Mouse (Mus musculus) small intestine, adult 2 months (tissue): Measurements from ENCODE around the gene Eaf1. TPM values are rescaled to one million over a fixed set of nuclear protein-coding genes. Genes with fewer than 3 reads are reported as not detected.

Source experiments
- H3K27ac ChIP-seq: fragments of 200-500 bp; 2 replicates; pipeline ENCODE4 v1.5.1; 2012; ENCODE audit warnings: low read depth, low read length, control low read depth, inconsistent platforms; ENCODE audit not compliant: insufficient read depth
- H3K27me3 ChIP-seq: fragments of 200-500 bp; 2 replicates; pipeline ENCODE4 v1.6.1; 2012; ENCODE audit warnings: mild to moderate bottlenecking, moderate library complexity, low read length, inconsistent platforms; ENCODE audit not compliant: control insufficient read depth, insufficient read depth
- H3K36me3 ChIP-seq: fragments of 200-500 bp; 2 replicates; pipeline ENCODE4 v1.6.1; 2012; ENCODE audit warnings: mild to moderate bottlenecking, low read length, control low read depth, inconsistent platforms; ENCODE audit not compliant: control insufficient read depth, insufficient read depth
- H3K4me1 ChIP-seq: fragments of 200-500 bp; 2 replicates; pipeline ENCODE4 v1.6.1; 2012; ENCODE audit warnings: low read length, inconsistent platforms, mixed read lengths; ENCODE audit not compliant: control insufficient read depth, insufficient read depth, insufficient read length
- H3K4me3 ChIP-seq: fragments of 200-500 bp; 2 replicates; pipeline ENCODE4 v1.5.1; 2012; ENCODE audit warnings: low read depth, mild to moderate bottlenecking, control low read depth, inconsistent platforms, low read length, moderate library complexity
- CTCF ChIP-seq: fragments of 200-500 bp; IDR thresholded peaks from 2 replicates; pipeline ENCODE4 v1.5.1; 2012; ENCODE audit warnings: low read depth, mild to moderate bottlenecking, control low read depth, inconsistent platforms, low read length, moderate library complexity, mixed read lengths; ENCODE audit not compliant: insufficient replicate concordance, insufficient read length; ENCODE audit errors: extremely low read depth
- POLR2A ChIP-seq: fragments of 200-500 bp; IDR thresholded peaks from 2 replicates; pipeline ENCODE4 v1.6.1; 2012; ENCODE audit warnings: low read depth, mild to moderate bottlenecking, control low read depth, inconsistent platforms, low read length, moderate library complexity
- WGBS: fragments of 180-500 bp; shearing (Covaris S2); methylation state at CpG from one replicate; pipeline ENCODE4 v1.1.7; 2018; 5-methylcytosine and 5-hydroxymethylcytosine counted together
- polyA plus RNA-seq: library from polyadenylated mRNA; depleted of rRNA; stranded (reverse); fragments of >200 nt; gene quantifications from 2 replicates; pipeline ENCODE4 v1.2.3, GENCODE M21; 2012

Eaf1 gene
- polyA plus RNA-seq, 1 experiment, result 24.0 TPM

DNA sequence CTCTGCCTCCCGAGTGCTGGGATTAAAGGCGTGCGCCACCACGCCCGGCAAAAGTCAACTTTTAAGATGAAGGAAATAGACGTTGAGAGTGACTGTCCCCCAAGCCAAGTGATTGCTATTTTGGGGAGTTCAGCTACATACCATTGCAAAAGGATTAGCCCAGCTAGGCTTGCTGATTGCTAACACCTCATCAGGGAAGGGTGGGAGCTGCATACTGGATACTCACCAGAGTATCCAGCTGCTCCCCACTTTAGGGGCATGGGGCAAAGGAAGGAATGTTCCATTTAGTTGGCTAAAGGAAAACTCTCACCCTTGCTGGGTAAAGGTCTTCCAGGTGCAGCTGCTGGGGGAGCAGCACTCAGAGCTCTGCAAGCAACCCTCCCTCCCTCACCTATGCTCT lies 6.1 kb upstream of the Eaf1 start:
- 80% methylated on average over 6 of the region's 6 CpGs for WGBS
- TF ChIP-seq POLR2A (no peak), CTCF (no peak)
- no peak overlapping the region for H3K4me3 ChIP-seq
- H3K27ac ChIP-seq, result no peak overlapping the region
- no peaks in the 10 kb centered on the region for H3K4me1 ChIP-seq
- H3K27me3 ChIP-seq, result no peaks in the 10 kb centered on the region
- peaks cover 41% of the 10 kb centered on the region for H3K36me3 ChIP-seq

DNA sequence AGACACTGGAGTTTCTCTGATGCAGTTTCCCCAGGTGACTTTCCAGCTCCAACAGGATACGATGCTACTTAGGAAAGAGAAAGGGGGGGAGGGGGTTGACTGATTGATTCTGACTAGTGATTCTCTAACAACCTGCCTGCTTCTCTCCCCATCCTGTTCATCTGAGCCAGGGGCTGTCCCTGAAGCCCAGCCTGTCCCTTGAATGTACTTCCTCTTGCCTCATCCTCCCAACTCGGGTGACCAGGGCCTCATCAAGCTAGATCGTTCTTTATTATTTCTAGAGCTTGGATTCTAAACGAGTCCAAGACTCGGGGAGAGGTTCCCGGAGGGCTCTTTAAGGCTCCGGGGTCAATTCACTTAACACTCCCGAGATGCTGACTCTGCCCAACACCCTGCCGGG lies 298 bp upstream of the Eaf1 start:
- 7% methylated on average over 9 of the region's 9 CpGs for WGBS
- H3K27ac ChIP-seq, result no peak overlapping the region
- peaks cover 13% of the 10 kb centered on the region for H3K4me1 ChIP-seq
- H3K4me3 ChIP-seq, result peak overlapping the region; percentile 98
- H3K27me3 ChIP-seq, result no peaks in the 10 kb centered on the region
- peaks cover 19% of the 10 kb centered on the region for H3K36me3 ChIP-seq
- no peak for TF ChIP-seq CTCF
- no peak for TF ChIP-seq POLR2A

DNA sequence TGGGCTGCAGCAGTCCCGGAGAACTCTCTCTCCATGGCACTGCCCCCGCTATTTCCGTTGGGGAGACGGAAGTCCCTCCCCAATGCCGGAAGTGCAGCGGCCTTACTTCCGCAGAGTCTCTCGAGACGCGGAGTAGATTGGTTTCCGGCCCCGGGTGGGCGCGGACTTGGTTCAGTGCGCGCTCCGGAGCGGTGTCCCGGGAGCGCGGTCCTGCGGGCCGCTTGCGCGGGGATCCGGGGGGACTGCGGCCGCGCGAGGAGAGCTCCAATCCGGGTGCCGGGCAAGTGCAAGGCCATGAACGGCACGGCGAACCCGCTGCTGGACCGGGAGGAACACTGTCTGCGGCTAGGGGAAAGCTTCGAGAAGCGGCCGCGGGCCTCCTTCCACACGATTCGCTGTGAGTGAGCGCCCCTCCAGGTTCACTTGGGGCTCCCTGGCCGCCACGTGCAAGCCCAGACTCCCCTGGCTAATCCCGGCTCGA lies 816 bp downstream of the Eaf1 start, which contains the start of gene Mettl6:
Gene Mettl6 (minus strand): TSS at position 66 of the 481 bp plus-strand sequence.
- Histone ChIP-seq H3K27me3 (no peaks in the 10 kb centered on the region), H3K4me1 (peaks cover 13% of the 10 kb centered on the region), H3K4me3 (peak within 1 kb of the TSS; percentile 98), H3K27ac (peak within 1 kb of the TSS; percentile 72), H3K36me3 (peaks cover 13% of the 10 kb centered on the region)
- WGBS, result under 1% methylated on average over 49 of the region's 49 CpGs
- TF ChIP-seq CTCF (no peak), POLR2A (peak; percentile 48; the same call in 1 of the 2 replicates)

DNA sequence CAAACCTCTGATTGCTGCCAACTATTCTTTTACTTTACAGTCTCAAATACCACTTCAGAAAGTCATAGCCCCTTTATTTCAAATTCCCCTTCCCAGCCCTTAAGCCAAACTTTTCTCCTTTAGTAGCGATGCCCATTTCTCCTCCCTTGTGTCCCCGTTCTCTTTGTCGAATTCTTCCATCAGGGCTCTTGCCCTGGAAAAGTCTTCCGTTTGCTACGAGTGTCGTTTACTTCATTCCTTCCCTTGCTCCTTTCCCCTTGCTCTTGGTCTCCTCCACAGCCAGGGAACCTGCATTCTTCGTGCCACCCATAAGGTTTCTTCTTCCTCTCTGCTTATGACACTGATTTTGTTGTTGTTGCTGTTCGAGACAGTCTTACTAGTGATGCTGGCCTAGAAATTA lies 1.3 kb downstream of the Eaf1 start:
- under 1% methylated on average over 8 of the region's 8 CpGs for WGBS
- TF ChIP-seq POLR2A (no peak), CTCF (no peak)
- Histone ChIP-seq H3K36me3 (peaks cover 13% of the 10 kb centered on the region), H3K27me3 (no peaks in the 10 kb centered on the region), H3K27ac (0 out of 2 replicates have a peak overlapping the region, but pooled peaks have one; percentile 72), H3K4me3 (peak overlapping the region; percentile 98), H3K4me1 (peaks cover 13% of the 10 kb centered on the region)

DNA sequence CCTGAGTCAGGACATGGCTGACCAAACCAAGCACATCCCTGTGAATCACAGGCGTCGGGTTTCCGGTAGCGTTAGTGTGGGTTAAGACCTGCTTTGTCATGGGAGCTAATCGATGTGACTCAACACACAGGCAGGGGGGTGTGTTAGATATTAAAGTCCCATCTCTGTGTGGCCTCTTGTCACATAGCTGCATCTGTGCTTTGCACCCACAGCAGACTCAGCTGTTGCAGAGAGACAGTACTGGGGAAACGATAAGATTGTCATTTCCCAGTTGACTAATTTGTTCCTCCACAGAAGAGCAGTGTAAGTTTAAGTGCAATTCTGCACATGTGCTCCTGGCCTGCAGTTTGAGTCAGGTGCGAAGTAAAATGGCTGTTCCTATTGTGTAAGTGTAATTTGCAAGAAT lies 2.0 kb downstream of the Eaf1 start:
- Histone ChIP-seq H3K27ac (no peak overlapping the region), H3K27me3 (no peaks in the 10 kb centered on the region), H3K4me3 (peak overlapping the region; percentile 25; the same call in 1 of the 2 replicates), H3K4me1 (peaks cover 13% of the 10 kb centered on the region), H3K36me3 (peaks cover 16% of the 10 kb centered on the region)
- WGBS, result 9% methylated on average over 7 of the region's 7 CpGs
- TF ChIP-seq POLR2A (no peak), CTCF (no peak)

DNA sequence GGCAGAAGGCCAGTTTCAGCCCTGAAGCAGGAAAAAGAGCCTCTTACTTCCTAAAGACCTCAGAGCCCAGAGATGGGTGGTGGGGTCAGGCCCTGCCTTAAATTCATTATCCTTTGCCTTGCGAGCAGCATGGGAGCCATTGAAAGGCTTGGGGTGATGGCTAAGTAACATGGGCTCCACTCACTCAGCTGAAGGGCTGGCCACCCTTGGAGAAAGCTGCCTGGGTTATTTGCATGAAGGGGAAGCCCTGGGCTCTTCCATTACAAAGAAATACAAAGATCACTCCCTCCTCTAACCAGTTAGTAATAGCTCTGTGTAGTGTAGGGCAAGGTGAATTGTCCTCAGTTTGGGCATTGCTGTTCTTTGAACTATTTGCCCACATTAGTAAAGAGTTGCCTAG lies 5.3 kb downstream of the Eaf1 start:
- Histone ChIP-seq H3K27me3 (no peaks in the 10 kb centered on the region), H3K36me3 (peaks cover 34% of the 10 kb centered on the region)
- TF ChIP-seq CTCF (no peak), POLR2A (no peak)

DNA sequence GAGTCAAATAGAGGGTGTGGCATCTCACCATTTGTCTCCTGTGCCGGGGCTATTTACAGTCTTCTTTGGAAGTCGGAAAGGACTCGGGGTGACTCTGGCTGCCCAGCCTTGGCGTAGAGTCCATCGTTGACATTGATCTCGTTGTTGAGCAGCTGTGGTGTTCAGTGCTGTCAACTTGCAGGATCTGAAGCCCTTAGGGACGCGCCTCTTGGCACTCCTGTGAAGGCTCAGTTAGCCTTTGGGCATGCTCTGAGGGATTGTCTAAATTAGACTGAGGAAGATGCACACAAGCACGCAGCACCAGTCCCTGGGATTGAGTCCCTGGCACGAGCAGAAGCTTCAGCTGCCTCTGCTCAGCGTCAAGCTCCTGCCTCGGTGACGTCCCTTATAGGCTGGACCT lies 9.2 kb downstream of the Eaf1 start:
- Histone ChIP-seq H3K36me3 (peaks cover 62% of the 10 kb centered on the region), H3K4me1 (no peaks in the 10 kb centered on the region), H3K27ac (no peak overlapping the region), H3K4me3 (no peak overlapping the region), H3K27me3 (no peaks in the 10 kb centered on the region)
- TF ChIP-seq CTCF, result no peak
- TF ChIP-seq POLR2A, result no peak
- 85% methylated on average over 13 of the region's 13 CpGs for whole genome bisulfite sequencing

More for the DNA sequence above, 5.3 kb downstream of the Eaf1 start:
- Histone ChIP-seq H3K4me1 (peaks cover 9% of the 10 kb centered on the region; the same call in 1 of the 2 replicates), H3K4me3 (no peak overlapping the region), H3K27ac (no peak overlapping the region)
- WGBS, result 97% methylated on average over 1 of the region's 1 CpGs
